Mouse (Mus musculus) embryonic facial prominence, embryonic 15.5 days (tissue): ENCODE measurements at regions not wholly inside any gene's neighbourhood (a gene's known extent, or its start where the extent isn't known, plus 50 kb on each side); places are given as distances from the start of the nearest gene placed in this dataset.
"Not testable (repeated sequence)": the region's sequence is repeated elsewhere in the genome, so short reads cannot be mapped to it uniquely, and the experiment has no call there.

Experiments
- ATAC-seq: fragments of 200-750 bp; cut with Nextera tagmentation; 2 replicates; pipeline ENCODE4 v1.8.0; 2017; ENCODE audit warnings: low read depth, moderate TSS enrichment; ENCODE audit not compliant: insufficient number of reproducible peaks, low FRiP score, low TSS enrichment
- H3K27ac ChIP-seq: fragments of 300-500 bp; sonication (generic); replicated peaks from 2 replicates; pipeline ENCODE4 v1.5.1; 2015; ENCODE audit warnings: mild to moderate bottlenecking, inconsistent platforms
- H3K27me3 ChIP-seq: fragments of 300-500 bp; sonication (generic); 2 replicates; pipeline ENCODE4 v1.6.1; 2015; ENCODE audit warnings: inconsistent platforms
- H3K36me3 ChIP-seq: fragments of 300-500 bp; sonication (generic); 2 replicates; pipeline ENCODE4 v1.6.1; 2015; ENCODE audit warnings: mild to moderate bottlenecking, inconsistent platforms
- H3K4me1 ChIP-seq: fragments of 300-500 bp; sonication (generic); 2 replicates; pipeline ENCODE4 v1.6.1; 2015; ENCODE audit warnings: inconsistent platforms
- H3K4me2 ChIP-seq: fragments of 300-500 bp; sonication (generic); replicated peaks from 2 replicates; pipeline ENCODE4 v1.6.1; 2015; ENCODE audit warnings: mild to moderate bottlenecking, inconsistent platforms
- H3K4me3 ChIP-seq: fragments of 300-500 bp; sonication (generic); replicated peaks from 2 replicates; pipeline ENCODE4 v1.5.1; 2015; ENCODE audit warnings: mild to moderate bottlenecking, inconsistent platforms
- H3K9ac ChIP-seq: fragments of 300-500 bp; sonication (generic); 2 replicates; pipeline ENCODE4 v1.6.1; 2015; ENCODE audit warnings: inconsistent platforms
- H3K9me3 ChIP-seq: fragments of 300-500 bp; sonication (generic); replicated peaks from 2 replicates; pipeline ENCODE4 v1.6.1; 2016; ENCODE audit warnings: inconsistent platforms
- WGBS: fragments of 180-500 bp; shearing (Covaris S2); methylation state at CpG from one replicate; pipeline ENCODE4 v1.1.7; 2015; 5-methylcytosine and 5-hydroxymethylcytosine counted together

- not testable (repeated sequence) for H3K36me3 ChIP-seq, H3K4me1 ChIP-seq, H3K9ac ChIP-seq, H3K4me3 ChIP-seq, H3K27ac ChIP-seq, H3K4me2 ChIP-seq, H3K27me3 ChIP-seq, H3K9me3 ChIP-seq, ATAC-seq
- 30% methylated on average over 3 of the region's 3 CpGs for WGBS
These were observed 100.1 kb upstream of the Thrb start for GRCm38 (mm10) chr14:17560001-17560400.

GRCm38 (mm10) chr14:17567927-17568326, 92.1 kb upstream of the Thrb start:
- Histone ChIP-seq H3K9ac (no peak overlapping the region), H3K27me3 (no peaks in the 10 kb centered on the region), H3K36me3 (no peaks in the 10 kb centered on the region), H3K4me3 (no peak overlapping the region), H3K27ac (no peak overlapping the region), H3K4me1 (0 out of 2 replicates have a peak, but pooled peaks cover 2% of the 10 kb centered on the region), H3K9me3 (no peaks in the 10 kb centered on the region), H3K4me2 (no peak overlapping the region)
- WGBS = 64% methylated on average over 1 of the region's 1 CpGs
- no peak for ATAC-seq

- 30% methylated on average over 2 of the region's 2 CpGs for WGBS
- H3K4me2 ChIP-seq = no peak overlapping the region
- H3K36me3 ChIP-seq = no peaks in the 10 kb centered on the region
- H3K27ac ChIP-seq = no peak overlapping the region
- no peak for ATAC-seq
- H3K4me3 ChIP-seq = no peak overlapping the region
- H3K27me3 ChIP-seq = no peaks in the 10 kb centered on the region
- no peaks in the 10 kb centered on the region for H3K9me3 ChIP-seq
- 0 out of 2 replicates have a peak, but pooled peaks cover 2% of the 10 kb centered on the region for H3K4me1 ChIP-seq
- H3K9ac ChIP-seq = no peak overlapping the region
These were observed 90.9 kb upstream of the Thrb start for GRCm38 (mm10) chr14:17569087-17569636.

GRCm38 (mm10) chr14:17578776-17579175, 81.3 kb upstream of the Thrb start:
- WGBS = 42% methylated on average over 1 of the region's 1 CpGs
- H3K4me2 ChIP-seq = no peak overlapping the region
- no peak overlapping the region for H3K9ac ChIP-seq
- 0 out of 2 replicates have a peak overlapping the region, but pooled peaks have one; percentile 2 for H3K27ac ChIP-seq
- no peaks in the 10 kb centered on the region for H3K9me3 ChIP-seq
- no peaks in the 10 kb centered on the region for H3K27me3 ChIP-seq
- no peaks in the 10 kb centered on the region for H3K36me3 ChIP-seq
- no peaks in the 10 kb centered on the region for H3K4me1 ChIP-seq
- ATAC-seq = no peak
- no peak overlapping the region for H3K4me3 ChIP-seq

GRCm38 (mm10) chr14:17589595-17589994, 70.5 kb upstream of the Thrb start:
- H3K27ac ChIP-seq = no peak overlapping the region
- H3K4me1 ChIP-seq = no peaks in the 10 kb centered on the region
- no peaks in the 10 kb centered on the region for H3K27me3 ChIP-seq
- H3K4me2 ChIP-seq = no peak overlapping the region
- no peak overlapping the region for H3K4me3 ChIP-seq
- no peak for ATAC-seq
- no peaks in the 10 kb centered on the region for H3K36me3 ChIP-seq
- H3K9ac ChIP-seq = no peak overlapping the region
- no peaks in the 10 kb centered on the region for H3K9me3 ChIP-seq

GRCm38 (mm10) chr14:17599553-17599952, 60.5 kb upstream of the Thrb start:
- WGBS = 68% methylated on average over 5 of the region's 5 CpGs
- no peaks in the 10 kb centered on the region for H3K9me3 ChIP-seq
- H3K27me3 ChIP-seq = no peaks in the 10 kb centered on the region
- H3K27ac ChIP-seq = no peak overlapping the region
- no peak overlapping the region for H3K4me2 ChIP-seq
- no peak for ATAC-seq
- no peaks in the 10 kb centered on the region for H3K36me3 ChIP-seq
- no peak overlapping the region for H3K4me3 ChIP-seq
- no peak overlapping the region for H3K9ac ChIP-seq
- no peaks in the 10 kb centered on the region for H3K4me1 ChIP-seq

- Histone ChIP-seq H3K4me3 (no peak overlapping the region), H3K27ac (no peak overlapping the region), H3K4me1 (no peaks in the 10 kb centered on the region), H3K4me2 (no peak overlapping the region), H3K9me3 (no peaks in the 10 kb centered on the region), H3K9ac (no peak overlapping the region), H3K27me3 (no peaks in the 10 kb centered on the region), H3K36me3 (no peaks in the 10 kb centered on the region)
- WGBS = 62% methylated on average over 1 of the region's 1 CpGs
- ATAC-seq = no peak
These were observed 57.7 kb upstream of the Thrb start for GRCm38 (mm10) chr14:17602357-17602756.

GRCm38 (mm10) chr14:17606018-17606417, 54.0 kb upstream of the Thrb start:
- no peak for ATAC-seq
- Histone ChIP-seq H3K9ac (no peak overlapping the region), H3K4me1 (no peaks in the 10 kb centered on the region), H3K4me3 (no peak overlapping the region), H3K4me2 (no peak overlapping the region), H3K36me3 (no peaks in the 10 kb centered on the region), H3K27me3 (no peaks in the 10 kb centered on the region), H3K9me3 (no peaks in the 10 kb centered on the region), H3K27ac (no peak overlapping the region)
- 49% methylated on average over 3 of the region's 3 CpGs for WGBS

- WGBS = 73% methylated on average over 2 of the region's 2 CpGs
These were observed 52.9 kb upstream of the Thrb start for GRCm38 (mm10) chr14:17607186-17607585.

More at GRCm38 (mm10) chr14:17607186-17607585, 52.9 kb upstream of the Thrb start:
- Histone ChIP-seq H3K4me1 (no peaks in the 10 kb centered on the region), H3K36me3 (no peaks in the 10 kb centered on the region), H3K4me3 (no peak overlapping the region), H3K9me3 (no peaks in the 10 kb centered on the region), H3K9ac (no peak overlapping the region), H3K4me2 (no peak overlapping the region), H3K27me3 (no peaks in the 10 kb centered on the region), H3K27ac (no peak overlapping the region)
- no peak for ATAC-seq
